Mouse (Mus musculus): Measurements from ENCODE around the gene Kif26b.

Gene Kif26b

GRCm38 (mm10) chr1:178661556-178661955 is 132.6 kb downstream of the Kif26b start:
- DNase-seq (ENCODE audit: low spot score in 2 of 2), result no peak

DNA sequence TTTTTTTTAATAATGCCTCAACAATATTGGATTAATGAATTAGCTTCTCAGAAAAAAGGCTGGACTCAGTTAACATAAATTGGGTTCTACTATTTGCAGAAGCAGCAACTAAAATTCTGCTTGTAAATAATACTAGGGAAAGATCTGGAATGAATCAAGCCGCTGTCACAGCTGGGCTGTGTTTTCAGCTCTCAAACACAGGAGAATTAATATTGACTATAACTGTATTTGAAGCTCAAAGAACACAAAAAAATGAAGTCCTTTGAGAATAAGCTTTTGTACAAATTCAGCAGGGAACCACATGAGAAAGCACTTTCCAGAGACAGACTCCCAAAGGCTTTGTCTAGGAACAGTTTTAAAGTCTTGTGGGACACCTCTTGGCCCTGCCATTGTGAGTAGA is 134.6 kb downstream of the Kif26b start:
- DNase-seq (ENCODE audit: low spot score in 2 of 2), result no peak

- DNase-seq (ENCODE audit: low spot score in 2 of 2), result no peak
Observed at GRCm38 (mm10) chr1:178664271-178664969, 135.5 kb downstream of the Kif26b start.

DNA sequence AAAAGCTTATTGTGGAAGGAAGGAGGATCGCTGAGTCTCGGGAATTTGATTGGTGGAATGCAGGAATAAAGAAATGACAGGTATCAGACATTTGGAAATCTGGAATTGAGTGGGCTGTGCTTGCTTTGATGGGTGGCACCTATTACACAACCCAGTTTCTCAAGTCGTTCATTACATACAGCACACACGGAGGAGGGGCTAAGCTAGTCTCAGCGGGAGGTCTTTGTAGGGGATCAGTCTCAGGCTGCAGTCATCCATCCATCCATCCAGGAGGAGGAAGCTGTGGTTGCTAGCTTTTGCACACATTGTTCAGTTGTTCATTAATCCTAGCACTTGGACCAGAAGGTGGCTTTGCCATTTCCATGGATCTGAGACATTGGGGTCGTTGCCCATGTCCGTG is 137.6 kb downstream of the Kif26b start:
- DNase-seq (ENCODE audit: low spot score in 2 of 2), result no peak

- DNase-seq (ENCODE audit: low spot score in 2 of 2), result no peak
Observed at GRCm38 (mm10) chr1:178667808-178668207, 138.9 kb downstream of the Kif26b start.

DNA sequence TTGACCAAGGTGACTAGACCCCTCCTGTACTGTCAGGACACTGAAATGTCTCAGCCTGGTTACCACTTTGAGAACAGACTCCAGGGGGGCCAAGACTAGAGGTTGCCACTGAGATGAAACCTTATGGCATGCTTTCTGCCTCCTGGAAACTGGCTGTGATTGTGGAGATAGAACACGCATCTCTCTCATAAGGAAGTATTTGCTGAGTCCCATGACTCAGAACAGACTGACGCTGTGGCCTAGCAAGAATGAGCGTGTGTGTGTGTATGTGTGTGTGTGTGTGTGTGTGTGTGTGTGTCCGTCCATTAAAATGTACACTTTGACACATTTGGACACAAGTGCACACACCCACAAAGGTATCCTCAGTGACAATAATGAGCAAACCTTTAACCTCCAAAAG is 140.0 kb downstream of the Kif26b start:
- no peak for DNase-seq (ENCODE audit: low spot score in 2 of 2)

DNA sequence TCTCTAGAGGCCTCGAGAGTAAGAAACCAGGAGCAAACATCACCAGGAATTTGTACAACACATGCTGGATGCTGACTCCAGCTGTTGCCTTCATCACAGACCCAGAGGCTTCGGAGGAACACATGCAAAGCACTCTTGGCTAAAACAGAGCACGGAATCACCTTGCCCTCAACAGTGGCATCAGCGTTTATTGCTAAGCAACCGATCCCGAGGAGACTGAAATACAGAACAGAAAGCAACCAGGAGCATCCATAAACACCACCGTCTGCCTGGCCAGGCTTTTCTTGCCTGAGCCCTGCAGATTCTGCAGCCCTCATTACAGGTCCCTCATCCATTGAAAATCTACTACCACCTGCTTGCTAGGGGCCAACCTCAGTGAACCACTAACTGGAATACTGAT is 144.1 kb downstream of the Kif26b start:
- DNase-seq (ENCODE audit: low spot score in 2 of 2), result no peak

DNA sequence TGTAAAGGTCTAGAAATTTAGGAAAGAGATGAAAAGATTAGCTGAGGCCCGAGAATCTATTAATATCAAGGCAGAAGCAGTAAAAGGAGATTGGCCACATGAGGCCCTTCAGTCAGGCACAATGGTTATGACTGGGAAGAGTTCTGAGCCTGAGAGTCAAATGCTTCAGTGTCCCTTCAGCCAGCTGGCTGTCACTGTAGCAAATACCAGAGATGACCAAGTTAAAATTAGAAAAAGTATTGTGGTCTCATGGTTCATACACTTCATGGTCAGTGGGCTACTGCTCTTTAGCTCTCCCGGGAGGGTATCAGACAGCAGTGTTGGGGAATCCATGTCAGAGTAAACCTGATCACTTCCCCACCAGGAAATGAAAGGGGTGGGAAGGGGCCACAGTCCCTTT is 144.6 kb downstream of the Kif26b start:
- DNase-seq (ENCODE audit: low spot score in 2 of 2), result no peak

DNA sequence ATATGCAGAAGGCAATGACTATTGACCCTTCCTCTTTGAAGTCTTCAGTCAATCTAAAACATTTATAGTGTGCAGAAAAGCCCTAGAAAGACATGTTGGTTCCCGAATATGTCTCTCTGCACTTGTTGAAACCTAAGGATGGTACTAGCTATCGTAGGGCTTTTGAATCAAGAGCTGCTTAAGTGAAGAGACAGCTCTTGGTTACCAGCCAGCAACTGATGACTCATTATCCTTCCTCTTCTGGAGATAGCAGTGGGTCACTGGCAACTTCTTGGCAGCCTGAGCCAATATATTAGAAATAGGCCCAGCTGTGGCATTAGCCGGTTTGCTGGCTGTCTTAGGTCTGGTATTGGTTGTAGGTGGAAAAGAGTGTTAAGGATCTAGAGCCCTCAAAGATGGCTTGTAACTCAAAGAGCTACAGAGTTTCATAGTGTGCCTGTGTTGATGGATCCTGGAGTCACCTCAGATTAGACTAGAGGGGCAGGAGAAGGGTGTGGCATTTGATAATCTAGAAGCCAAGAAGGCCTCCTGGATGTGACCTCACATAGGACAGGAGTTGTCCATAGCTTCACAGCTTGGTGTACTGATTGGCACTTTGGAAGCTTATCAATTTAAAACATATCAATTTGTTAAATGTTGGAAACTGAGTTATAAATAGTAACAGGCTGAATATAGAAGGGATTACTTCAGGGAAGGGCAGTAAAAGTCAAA is 146.8 kb downstream of the Kif26b start:
- no peak for DNase-seq (ENCODE audit: low spot score in 2 of 2)

DNA sequence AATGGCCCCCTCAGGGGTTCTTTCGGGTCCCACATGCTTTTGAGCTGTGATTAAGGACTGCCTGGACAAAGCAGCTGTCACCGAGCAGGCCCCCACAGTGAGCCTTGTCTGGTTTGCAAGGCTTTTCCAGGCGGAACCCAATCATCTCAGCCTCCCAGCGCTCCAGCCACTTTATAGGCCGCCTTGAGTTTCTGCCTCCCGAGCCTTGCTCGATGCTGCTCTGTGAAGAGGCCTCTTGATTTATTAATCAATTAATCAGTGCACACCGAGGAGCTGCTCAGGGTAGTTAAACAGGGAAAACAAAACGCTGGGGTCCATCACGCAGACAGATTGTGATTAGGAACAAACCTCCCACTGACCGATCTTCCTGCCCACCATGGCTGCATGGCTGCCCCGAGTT is 148.2 kb downstream of the Kif26b start:
- no peak for DNase-seq (ENCODE audit: low spot score in 2 of 2)

GRCm38 (mm10) chr1:178677630-178678221 is 148.8 kb downstream of the Kif26b start:
- DNase-seq (ENCODE audit: low spot score in 2 of 2), result no peak

- DNase-seq (ENCODE audit: low spot score in 2 of 2), result peak; percentile 52 to 63
Observed at GRCm38 (mm10) chr1:178683631-178684030, 154.7 kb downstream of the Kif26b start.

- DNase-seq (ENCODE audit: low spot score in 2 of 2), result no peak
Observed at GRCm38 (mm10) chr1:178684991-178685680, 156.2 kb downstream of the Kif26b start.

GRCm38 (mm10) chr1:178686881-178687280 is 158.0 kb downstream of the Kif26b start:
- no peak for DNase-seq (ENCODE audit: low spot score in 2 of 2)

DNA sequence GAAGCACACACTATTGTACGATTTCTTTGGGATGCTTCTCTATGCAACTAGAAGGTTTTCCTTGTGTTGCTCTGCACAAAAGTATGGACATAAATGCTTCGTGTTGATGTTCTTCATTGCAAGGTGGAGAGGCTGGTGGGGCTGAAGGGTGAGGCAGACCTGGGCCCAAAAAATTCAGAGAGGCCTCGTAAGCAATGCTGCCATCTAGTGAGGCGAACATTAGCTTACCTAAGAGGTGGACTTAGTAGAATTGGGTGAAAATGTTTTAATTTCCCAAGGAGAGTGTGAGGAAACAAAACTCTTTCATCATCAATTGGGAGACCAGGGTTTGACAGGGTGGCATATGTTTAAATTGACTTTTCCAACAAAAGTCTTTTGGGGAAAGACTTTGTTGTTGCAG is 160.6 kb downstream of the Kif26b start:
- no peak for DNase-seq (ENCODE audit: low spot score in 2 of 2)

- no peak for DNase-seq (ENCODE audit: low spot score in 2 of 2)
Observed at GRCm38 (mm10) chr1:178691679-178692078, 162.8 kb downstream of the Kif26b start.

- no peak for DNase-seq (ENCODE audit: low spot score in 2 of 2)
Observed at GRCm38 (mm10) chr1:178700102-178700501, 171.2 kb downstream of the Kif26b start.

DNA sequence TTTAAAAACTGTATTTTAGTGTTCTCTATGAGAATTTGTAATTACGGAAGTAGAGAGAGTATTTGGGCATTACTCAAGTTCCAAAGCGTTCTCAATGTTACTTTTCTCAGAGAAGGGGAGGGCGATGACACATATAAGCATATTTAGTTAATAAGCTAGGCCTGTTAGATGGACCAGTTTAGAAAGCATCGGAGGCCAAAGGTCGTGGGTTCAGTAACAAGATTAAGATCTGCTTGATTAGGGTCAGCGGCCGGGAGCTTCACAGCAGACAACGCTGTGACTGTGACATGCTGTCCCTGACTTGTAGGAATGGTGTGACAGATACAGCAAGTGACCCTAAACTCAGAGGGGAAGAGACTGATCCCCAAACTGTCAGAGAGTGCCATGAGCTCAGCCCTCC is 174.6 kb downstream of the Kif26b start:
- DNase-seq (ENCODE audit: low spot score in 2 of 2), result no peak

DNA sequence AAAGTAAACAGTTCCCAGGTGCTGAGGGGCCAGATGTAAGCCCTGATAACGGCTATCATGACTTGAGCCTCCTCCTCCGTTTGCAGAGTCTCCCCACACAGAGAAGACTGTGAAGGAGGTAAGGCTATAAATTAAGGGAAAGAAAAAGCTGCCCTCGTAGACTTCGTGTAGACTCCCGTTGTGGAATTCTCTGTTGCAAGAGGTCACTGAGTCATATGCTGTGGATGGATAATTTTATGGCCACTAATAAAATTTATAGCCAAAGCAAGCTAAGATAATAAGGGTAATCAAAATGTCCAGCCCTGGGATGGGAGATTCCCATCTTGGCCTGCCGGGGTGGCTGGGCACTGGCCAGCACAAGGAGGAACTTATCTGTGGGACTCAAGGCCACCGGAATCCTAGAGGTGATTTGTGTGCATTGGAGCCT is 179.0 kb downstream of the Kif26b start:
- DNase-seq (ENCODE audit: low spot score in 2 of 2), result no peak

DNA sequence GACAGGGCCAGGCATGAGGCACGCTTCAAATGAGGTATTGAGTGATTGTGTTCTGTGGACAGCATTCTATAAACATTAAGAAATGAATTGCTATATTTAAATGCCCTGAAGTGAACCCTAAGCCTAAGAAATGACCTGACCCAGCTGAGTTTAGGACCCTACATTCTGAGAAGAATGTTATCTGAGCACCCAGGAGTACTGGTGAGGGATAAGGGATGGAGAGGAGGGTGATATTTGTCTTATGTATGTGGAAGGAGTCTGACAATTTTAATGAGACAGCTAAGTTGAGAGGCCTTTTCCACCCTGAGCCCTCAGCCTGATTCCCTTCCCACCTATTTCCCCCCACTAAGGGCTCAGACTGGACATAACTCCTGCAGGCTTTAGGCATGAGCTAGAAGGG is 179.4 kb downstream of the Kif26b start:
- DNase-seq (ENCODE audit: low spot score in 2 of 2), result no peak

GRCm38 (mm10) chr1:178712189-178712873 is 183.4 kb downstream of the Kif26b start:
- DNase-seq (ENCODE audit: low spot score in 2 of 2), result no peak

DNA sequence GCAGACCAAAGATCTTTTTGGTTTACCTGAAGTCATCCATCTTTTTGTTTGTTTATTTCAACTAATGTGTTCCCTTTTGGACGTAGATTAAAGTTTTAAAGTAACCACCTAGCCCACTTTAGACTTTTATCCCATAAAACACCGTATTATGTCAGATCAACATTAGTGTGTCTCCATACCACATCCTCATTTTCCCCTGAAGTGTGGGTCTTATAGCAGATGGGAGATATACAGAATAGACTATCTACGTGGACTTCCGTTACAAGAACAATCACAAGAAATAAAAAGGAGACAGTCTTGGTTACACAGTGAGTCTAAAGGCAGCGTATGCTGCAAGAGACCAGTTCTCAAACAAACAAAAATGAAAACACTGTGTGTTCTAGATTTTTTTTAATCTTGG is 185.3 kb downstream of the Kif26b start:
- no peak for DNase-seq (ENCODE audit: low spot score in 2 of 2)
